Mouse (Mus musculus) MEL (cell line): ENCODE measurements at regions not wholly inside any gene's neighbourhood (a gene's known extent, or its start where the extent isn't known, plus 50 kb on each side); places are given as distances from the start of the nearest gene placed in this dataset.

Source experiments
- DNase-seq: peaks from one replicate; pipeline ENCODE4 v3.0.0; 2011; ENCODE audit warnings: low read depth, low spot score
- H3K27ac ChIP-seq: 2 replicates; pipeline ENCODE4 v1.5.1; 2012; ENCODE audit warnings: low read depth, mild to moderate bottlenecking, control low read depth, low read length, moderate library complexity; ENCODE audit not compliant: control insufficient read depth
- H3K27me3 ChIP-seq, 2 experiments: fragments of 150-350 bp in 1 of 2; sonication (generic) in 1 of 2; 2 replicates each; pipeline ENCODE4 v1.6.1; 2012; ENCODE audit warnings: low read length in 2 of 2, mild to moderate bottlenecking in 2 of 2, improper control_type of control experiment in 1 of 2, moderate library complexity in 1 of 2; ENCODE audit not compliant: insufficient read depth in 2 of 2, control insufficient read depth in 1 of 2
- H3K36me3 ChIP-seq, 2 experiments: 2 replicates each; pipeline ENCODE4 v1.6.1; 2012 to 2014; ENCODE audit warnings: low read length in 2 of 2, improper control_type of control experiment in 1 of 2, inconsistent platforms in 1 of 2, mild to moderate bottlenecking in 1 of 2; ENCODE audit not compliant: insufficient read depth in 2 of 2, control insufficient read depth in 1 of 2
- H3K4me1 ChIP-seq, 2 experiments: fragments of 150-350 bp in 1 of 2; sonication (generic) in 1 of 2; 2 replicates each; pipeline ENCODE4 v1.6.1; 2012; ENCODE audit warnings: low read length in 2 of 2, improper control_type of control experiment in 1 of 2, mild to moderate bottlenecking in 1 of 2; ENCODE audit not compliant: insufficient read depth in 2 of 2, control insufficient read depth in 1 of 2
- H3K4me3 ChIP-seq, 2 experiments: fragments of 150-350 bp in 1 of 2; sonication (generic) in 1 of 2; 2 replicates each; pipeline ENCODE4 v1.5.1; 2012; ENCODE audit warnings: low read depth in 2 of 2, low read length in 2 of 2, mild to moderate bottlenecking in 2 of 2, moderate library complexity in 2 of 2, control low read depth in 1 of 2, improper control_type of control experiment in 1 of 2; ENCODE audit not compliant: control insufficient read depth in 1 of 2, insufficient read depth in 1 of 2
- H3K79me2 ChIP-seq: 2 replicates; pipeline ENCODE4 v1.6.1; 2012; ENCODE audit warnings: mild to moderate bottlenecking, low read length, moderate library complexity; ENCODE audit not compliant: control insufficient read depth, poor library complexity, insufficient read depth
- H3K9ac ChIP-seq: 2 replicates; pipeline ENCODE4 v1.6.1; 2012; ENCODE audit warnings: low read depth, mild to moderate bottlenecking, control low read depth, low read length, moderate library complexity; ENCODE audit not compliant: control insufficient read depth, poor library complexity, severe bottlenecking
- H3K9me3 ChIP-seq: fragments of 150-350 bp; sonication (generic); replicated peaks from 2 replicates; pipeline ENCODE4 v1.6.1; 2012; ENCODE audit warnings: mild to moderate bottlenecking, low read length, improper control_type of control experiment, moderate library complexity; ENCODE audit not compliant: insufficient read depth
- BHLHE40 ChIP-seq: IDR thresholded peaks from 2 replicates; pipeline ENCODE4 v1.6.1; 2012; ENCODE audit warnings: low read depth, mild to moderate bottlenecking, inconsistent platforms, low read length, improper control_type of control experiment, borderline replicate concordance
- E2F4 ChIP-seq: IDR thresholded peaks from 2 replicates; pipeline ENCODE4 v1.6.1; 2011; ENCODE audit warnings: low read depth, low read length, improper control_type of control experiment, borderline replicate concordance
- ELF1 ChIP-seq: IDR thresholded peaks from 2 replicates; pipeline ENCODE4 v1.6.1; 2014; ENCODE audit warnings: low read depth, mild to moderate bottlenecking, inconsistent platforms, low read length, improper control_type of control experiment, moderate library complexity
- EP300 ChIP-seq, 2 experiments: IDR thresholded peaks; 2 replicates each; pipeline ENCODE4 v1.6.1; 2011; ENCODE audit warnings: improper control_type of control experiment in 2 of 2, low read length in 2 of 2, low read depth in 1 of 2, mild to moderate bottlenecking in 1 of 2
- JUND ChIP-seq: IDR thresholded peaks from 2 replicates; pipeline ENCODE4 v1.6.1; 2011; ENCODE audit warnings: low read depth, mild to moderate bottlenecking, improper control_type of control experiment, low read length
- MAX ChIP-seq: IDR thresholded peaks from 2 replicates; pipeline ENCODE4 v1.6.1; 2011; ENCODE audit warnings: low read length, improper control_type of control experiment
- MAZ ChIP-seq: IDR thresholded peaks from 2 replicates; pipeline ENCODE4 v1.6.1; 2012; ENCODE audit warnings: low read depth, mild to moderate bottlenecking, inconsistent platforms, low read length, improper control_type of control experiment
- MYB ChIP-seq: IDR thresholded peaks from 2 replicates; pipeline ENCODE4 v1.6.1; 2011; ENCODE audit warnings: mild to moderate bottlenecking, low read depth, low read length, improper control_type of control experiment
- NRF1 ChIP-seq: IDR thresholded peaks from 2 replicates; pipeline ENCODE4 v1.6.1; 2014; ENCODE audit warnings: low read depth, mild to moderate bottlenecking, inconsistent platforms, low read length, improper control_type of control experiment, moderate library complexity; ENCODE audit not compliant: poor library complexity, insufficient read depth, severe bottlenecking
- RAD21 ChIP-seq: IDR thresholded peaks from 2 replicates; pipeline ENCODE4 v1.6.1; 2011; ENCODE audit warnings: mild to moderate bottlenecking, low read depth, low read length, improper control_type of control experiment
- RCOR1 ChIP-seq: IDR thresholded peaks from 2 replicates; pipeline ENCODE4 v1.6.1; 2012; ENCODE audit warnings: low read depth, mild to moderate bottlenecking, inconsistent platforms, low read length, improper control_type of control experiment
- SIN3A ChIP-seq: IDR thresholded peaks from 2 replicates; pipeline ENCODE4 v1.6.1; 2012; ENCODE audit warnings: low read length, improper control_type of control experiment, inconsistent platforms
- TCF12 ChIP-seq: IDR thresholded peaks from 2 replicates; pipeline ENCODE4 v1.6.1; 2014; ENCODE audit warnings: low read depth, mild to moderate bottlenecking, inconsistent platforms, low read length, improper control_type of control experiment, moderate library complexity
- USF2 ChIP-seq, 2 experiments: IDR thresholded peaks; 2 replicates each; pipeline ENCODE4 v1.6.1; 2011 to 2012; ENCODE audit warnings: improper control_type of control experiment in 2 of 2, low read length in 2 of 2, borderline replicate concordance in 1 of 2, inconsistent platforms in 1 of 2, low read depth in 1 of 2, mild to moderate bottlenecking in 1 of 2; ENCODE audit not compliant: insufficient read depth in 1 of 2
- ZKSCAN1 ChIP-seq: IDR thresholded peaks from 2 replicates; pipeline ENCODE4 v1.6.1; 2012; ENCODE audit warnings: low read depth, mild to moderate bottlenecking, inconsistent platforms, low read length, improper control_type of control experiment, moderate library complexity
- ZMIZ1 ChIP-seq: IDR thresholded peaks from 2 replicates; pipeline ENCODE4 v1.6.1; 2012; ENCODE audit warnings: low read depth, mild to moderate bottlenecking, inconsistent platforms, low read length, improper control_type of control experiment, moderate library complexity
- ZNF384 ChIP-seq: IDR thresholded peaks from 2 replicates; pipeline ENCODE4 v1.6.1; 2012; ENCODE audit warnings: low read depth, mild to moderate bottlenecking, inconsistent platforms, low read length, improper control_type of control experiment

DNA sequence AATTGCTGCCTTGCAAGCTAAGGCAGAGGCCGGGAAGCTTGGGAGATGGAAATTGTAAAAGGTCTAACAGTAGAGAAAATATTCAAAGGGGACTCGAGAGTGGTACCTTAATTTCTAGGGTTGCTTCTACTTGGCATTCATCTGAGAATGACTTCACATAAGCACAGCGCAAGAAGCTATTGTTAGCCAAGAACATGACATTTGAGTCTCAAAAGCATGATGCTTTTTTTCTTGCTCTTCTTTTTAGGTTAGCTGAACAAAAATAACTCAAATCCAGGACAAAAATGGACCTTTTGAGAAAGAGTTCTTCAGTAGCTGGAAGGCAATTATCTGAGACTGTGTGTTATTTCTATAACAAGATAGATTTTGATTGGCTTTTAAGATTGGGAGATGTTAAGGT, 1042.0 kb upstream of the Cited2 start:
- Histone ChIP-seq H3K9ac (no peak overlapping the region), H3K79me2 (no peaks in the 10 kb centered on the region), H3K4me3 (no peak overlapping the region), H3K27ac (no peak overlapping the region), H3K36me3 (no peaks in the 10 kb centered on the region), H3K9me3 (no peaks in the 10 kb centered on the region), H3K27me3 (no peaks in the 10 kb centered on the region), H3K4me1 (no peaks in the 10 kb centered on the region)
- TF ChIP-seq ZKSCAN1: no peak
- TF ChIP-seq ELF1: no peak
- TF ChIP-seq BHLHE40: no peak
- no peak for TF ChIP-seq MAX
- TF ChIP-seq RAD21: no peak
- TF ChIP-seq TCF12: no peak
- no peak for TF ChIP-seq ZNF384
- no peak for TF ChIP-seq NRF1
- DNase-seq: no peak

DNA sequence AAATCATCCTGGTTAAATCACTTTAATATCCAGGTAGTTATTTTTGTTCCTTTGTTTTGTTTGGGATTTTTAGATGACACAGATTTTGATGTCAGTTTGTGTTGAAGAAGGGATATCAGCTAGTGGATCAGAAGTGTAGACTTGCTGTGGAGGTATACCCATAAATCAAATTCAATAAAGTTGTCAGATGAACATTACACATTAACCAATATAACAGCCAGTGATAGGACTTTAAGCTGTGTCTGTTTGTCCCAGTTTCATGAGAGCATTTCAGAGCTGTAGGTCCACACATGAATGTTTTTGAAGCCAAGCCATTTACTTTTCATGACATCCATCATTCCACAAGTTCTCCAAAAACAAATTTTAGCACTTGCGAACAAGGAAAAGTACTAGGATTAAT, 1037.7 kb upstream of the Cited2 start:
- Histone ChIP-seq H3K4me3 (no peak overlapping the region), H3K27ac (no peak overlapping the region), H3K27me3 (no peaks in the 10 kb centered on the region), H3K9ac (no peak overlapping the region), H3K79me2 (no peaks in the 10 kb centered on the region), H3K4me1 (no peaks in the 10 kb centered on the region), H3K36me3 (no peaks in the 10 kb centered on the region), H3K9me3 (no peaks in the 10 kb centered on the region)
- DNase-seq: no peak
- no peak for TF ChIP-seq SIN3A
- no peak for TF ChIP-seq RCOR1
- TF ChIP-seq ZNF384: no peak
- no peak for TF ChIP-seq USF2 (IDR thresholded peaks at IDR 0.05; ENCODE audit: borderline replicate concordance in 1 of 2, insufficient read depth in 1 of 2, low read depth in 1 of 2, low read length in 2 of 2)
- TF ChIP-seq MAZ: no peak
- no peak for TF ChIP-seq ELF1
- no peak for TF ChIP-seq EP300 (IDR thresholded peaks at IDR 0.05; ENCODE audit: low read depth in 1 of 2, low read length in 2 of 2)
- TF ChIP-seq ZMIZ1: no peak
- no peak for TF ChIP-seq MYB
- no peak for TF ChIP-seq JUND
- TF ChIP-seq E2F4: no peak
